Mouse (Mus musculus): ENCODE data around the gene Pak3.
A peak's percentile ranks its signal among the peaks of the same experiment; 100 is the strongest.
"Not testable (repeated sequence)": the region's sequence is repeated elsewhere in the genome, so short reads cannot be mapped to it uniquely, and the experiment has no call there.

Pak3 gene

DNA sequence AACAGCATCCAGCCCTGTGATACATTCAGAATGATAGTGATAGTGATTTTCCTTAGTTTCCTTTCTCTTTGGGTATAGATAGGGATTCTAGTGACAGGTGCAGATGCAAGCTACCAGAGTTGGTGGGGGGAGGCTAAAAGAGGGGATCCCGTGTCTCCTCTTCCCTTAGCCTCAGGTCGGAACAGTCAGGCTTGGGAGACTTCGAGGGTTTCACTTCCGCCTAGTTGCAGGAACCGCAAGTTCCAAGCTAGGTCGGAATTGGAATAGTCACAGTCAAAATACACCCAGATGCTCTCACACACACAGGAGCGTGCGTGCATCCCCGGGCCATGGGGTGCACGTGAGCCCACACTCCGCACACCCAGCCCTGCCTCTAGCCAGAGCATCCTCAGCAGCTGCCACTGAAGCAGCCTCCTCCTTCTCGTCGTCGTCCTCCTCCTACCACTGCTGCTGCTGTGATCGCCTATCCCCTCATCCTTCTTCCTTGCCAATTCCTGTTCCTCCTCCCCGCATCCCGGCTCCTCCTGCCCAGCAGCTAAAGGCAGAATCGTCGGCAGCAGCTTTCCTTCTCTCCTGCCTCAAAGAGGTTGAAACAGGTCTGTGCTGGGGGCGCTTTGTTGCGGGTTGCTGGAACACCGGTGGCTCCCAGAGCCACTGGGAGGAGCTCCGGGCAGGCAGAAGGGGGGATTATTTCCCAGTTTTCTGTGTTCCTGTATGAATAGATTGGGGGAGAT is at the start of gene Pak3:
Gene Pak3, plus strand, starts transcription at position 424 of the 734 bp plus-strand sequence.
- DNase-seq (ENCODE audit: low spot score), result no peak

DNA sequence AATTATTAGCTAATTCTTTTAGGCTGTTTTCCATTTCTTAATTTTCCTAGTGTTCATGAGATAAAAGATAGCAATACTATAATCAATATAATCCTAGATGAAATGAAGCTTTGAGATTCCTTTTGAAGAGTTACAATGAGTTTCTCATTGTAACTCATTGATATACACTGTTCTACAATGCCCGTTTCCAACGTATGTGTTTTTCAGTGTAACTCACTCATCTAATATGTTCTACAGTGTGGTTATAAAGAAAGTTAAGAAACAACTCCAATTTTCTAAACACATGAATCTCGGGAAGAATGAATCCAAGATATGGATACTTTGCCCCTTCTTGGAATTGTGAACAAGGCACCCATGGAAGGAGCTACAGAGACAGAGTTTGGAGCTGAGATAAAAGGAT is 35.5 kb upstream of the Pak3 start:
- peak; percentile 100 for DNase-seq (ENCODE audit: low spot score)

DNA sequence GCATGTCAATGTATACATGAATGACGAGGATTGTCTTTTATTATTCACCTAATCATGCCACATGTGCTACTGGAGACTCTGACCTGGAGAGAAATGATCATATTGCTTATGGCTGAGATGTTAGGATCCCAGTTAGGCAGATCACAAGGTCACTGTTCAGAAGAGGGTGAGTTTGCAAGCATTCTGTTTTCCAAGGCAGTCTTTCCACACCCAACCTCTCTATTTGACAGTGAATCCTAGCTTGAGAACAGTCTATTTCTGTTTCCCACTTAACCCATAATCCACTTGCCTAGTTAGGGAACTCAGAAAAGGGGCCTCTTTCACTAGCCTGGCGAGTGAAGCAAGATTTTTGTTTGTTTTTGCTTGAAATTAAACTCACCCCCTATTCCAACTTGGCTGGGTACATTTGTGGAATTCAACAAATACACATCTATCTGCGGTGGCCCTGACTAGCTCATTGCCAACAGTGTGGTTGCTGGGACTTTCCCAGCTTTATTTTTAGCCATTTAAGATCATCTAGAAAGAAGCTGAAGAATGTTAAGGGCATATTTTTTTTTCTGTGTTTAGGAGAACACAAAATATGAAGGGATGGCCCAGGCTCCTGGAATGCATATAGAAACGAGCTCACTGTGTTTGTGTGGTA is 17.2 kb upstream of the Pak3 start:
- no peak for DNase-seq (ENCODE audit: low spot score)

DNA sequence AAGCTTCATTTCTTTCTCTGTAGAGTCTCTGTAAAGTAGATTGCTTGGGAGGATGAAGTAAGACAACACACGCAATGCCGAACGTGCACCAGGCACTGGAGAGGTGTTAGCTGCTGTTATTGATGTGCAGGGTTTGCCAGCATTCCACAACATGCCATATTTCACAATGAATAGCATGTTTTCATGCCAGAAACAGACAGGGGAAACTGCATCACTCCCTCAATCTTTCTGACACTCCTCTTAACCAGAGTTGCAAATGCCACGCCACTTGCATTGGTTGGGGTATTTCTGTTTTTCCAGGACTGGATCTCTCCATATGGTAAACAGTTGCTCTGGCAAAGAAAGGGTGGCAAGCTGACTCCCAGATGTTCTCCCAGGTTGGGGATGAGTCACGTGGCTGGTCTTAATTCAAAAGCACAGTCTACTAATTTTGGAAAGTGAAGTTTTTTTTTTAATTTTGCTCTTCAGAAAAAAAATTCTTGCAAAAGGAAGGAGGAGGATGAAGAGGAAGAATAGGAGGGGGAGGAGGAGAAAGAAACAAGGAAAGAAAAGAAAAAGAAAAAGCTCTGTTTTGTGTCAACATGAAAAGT is 16.5 kb upstream of the Pak3 start:
- DNase-seq (ENCODE audit: low spot score), result no peak

DNA sequence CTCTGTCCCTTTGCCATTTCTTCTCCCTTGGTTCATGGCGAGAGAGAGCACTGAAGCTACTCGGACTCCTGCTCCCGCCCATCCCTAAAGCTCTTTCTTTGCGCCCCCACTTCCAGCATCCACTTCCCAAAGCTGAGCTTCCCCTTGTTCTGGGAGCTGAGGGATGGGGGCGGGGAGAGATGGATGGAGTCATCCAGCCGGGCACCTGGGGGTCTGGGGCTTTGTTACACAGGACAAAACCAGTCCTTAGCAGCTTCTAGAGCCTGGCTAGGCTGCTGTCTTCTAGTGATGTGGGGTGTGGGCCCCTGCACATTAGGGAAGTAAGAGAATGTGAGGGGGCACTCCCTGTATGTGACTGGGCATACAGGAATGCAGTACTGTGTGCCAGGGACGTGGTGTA is 526 bp downstream of the Pak3 start:
- DNase-seq (ENCODE audit: low spot score), result no peak

DNA sequence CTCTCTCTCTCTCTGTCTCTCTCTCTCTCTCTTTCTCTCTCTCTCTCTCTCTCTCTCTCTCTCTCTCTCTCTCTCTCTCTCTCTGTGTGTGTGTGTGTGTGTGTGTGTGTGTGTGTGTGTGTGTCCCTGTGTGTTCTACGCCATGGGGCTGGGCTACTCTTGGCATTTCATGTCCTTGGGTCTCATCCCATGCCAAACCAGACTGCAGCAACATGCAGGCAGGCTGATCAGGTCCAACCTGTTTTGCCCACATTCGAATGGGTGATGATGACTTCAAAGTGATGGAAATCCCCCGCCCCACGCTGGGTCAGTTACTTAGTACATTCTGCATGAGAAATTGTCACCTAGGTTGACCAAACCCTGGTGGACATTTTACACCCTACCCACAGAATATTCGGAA is 1.1 kb downstream of the Pak3 start:
- DNase-seq (ENCODE audit: low spot score), result not testable (repeated sequence)

DNA sequence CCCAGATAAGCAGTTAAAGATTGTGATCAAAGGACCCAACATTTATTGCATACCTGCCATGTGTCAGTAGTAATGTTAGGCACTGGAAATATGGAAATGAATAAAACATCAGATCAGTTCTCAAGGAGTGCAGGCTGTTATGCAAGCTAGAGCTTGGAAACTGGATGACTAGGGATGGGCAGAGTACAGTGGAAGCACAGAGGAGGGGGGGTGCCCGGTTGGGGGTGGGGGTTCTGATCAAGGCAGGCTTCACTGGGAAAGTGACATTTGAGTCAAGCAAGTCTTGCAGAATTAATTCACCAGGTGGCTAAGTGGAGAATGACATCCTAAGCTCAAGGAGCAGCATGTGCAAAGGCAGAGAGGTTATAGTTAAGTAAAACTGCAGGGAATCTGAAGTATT is 1.8 kb downstream of the Pak3 start:
- no peak for DNase-seq (ENCODE audit: low spot score)

DNA sequence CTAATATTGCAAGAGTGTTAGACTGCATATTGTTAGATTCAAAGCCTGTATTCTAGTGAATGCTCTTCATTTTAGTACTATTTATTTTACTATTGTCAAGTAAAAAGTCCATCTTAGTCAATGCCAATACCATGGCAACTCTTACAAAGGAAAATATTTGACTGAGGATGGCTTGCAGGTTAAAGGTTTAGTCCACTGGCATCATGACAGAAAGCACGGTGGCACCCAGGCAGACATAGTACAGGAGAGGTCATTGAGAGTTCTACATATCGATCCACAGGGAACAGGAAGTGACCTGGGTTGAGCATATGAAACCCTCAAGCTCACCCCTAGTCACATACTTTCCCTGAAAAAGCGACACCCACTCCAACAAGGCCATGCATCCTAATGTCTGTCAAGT is 13.9 kb downstream of the Pak3 start:
- no peak for DNase-seq (ENCODE audit: low spot score)

DNA sequence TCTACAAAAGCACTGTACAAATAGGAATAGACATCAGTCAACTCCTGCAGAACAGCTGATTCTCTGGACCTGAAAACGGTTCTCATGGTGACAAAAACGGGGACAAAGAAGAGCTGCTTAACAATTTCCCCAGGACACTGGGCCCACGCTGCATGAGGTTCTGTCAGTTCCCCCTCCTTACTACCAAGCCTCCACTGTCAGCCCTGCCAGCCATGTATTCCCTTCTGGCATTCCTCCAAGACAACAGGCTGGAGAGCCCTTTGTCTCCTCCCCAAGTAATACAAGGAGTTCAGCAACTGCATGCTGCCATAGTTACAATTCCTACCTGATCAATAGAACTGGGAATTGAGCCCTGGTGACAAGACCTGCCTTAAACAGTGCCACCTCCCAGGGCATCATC is 15.2 kb downstream of the Pak3 start:
- no peak for DNase-seq (ENCODE audit: low spot score)

DNA sequence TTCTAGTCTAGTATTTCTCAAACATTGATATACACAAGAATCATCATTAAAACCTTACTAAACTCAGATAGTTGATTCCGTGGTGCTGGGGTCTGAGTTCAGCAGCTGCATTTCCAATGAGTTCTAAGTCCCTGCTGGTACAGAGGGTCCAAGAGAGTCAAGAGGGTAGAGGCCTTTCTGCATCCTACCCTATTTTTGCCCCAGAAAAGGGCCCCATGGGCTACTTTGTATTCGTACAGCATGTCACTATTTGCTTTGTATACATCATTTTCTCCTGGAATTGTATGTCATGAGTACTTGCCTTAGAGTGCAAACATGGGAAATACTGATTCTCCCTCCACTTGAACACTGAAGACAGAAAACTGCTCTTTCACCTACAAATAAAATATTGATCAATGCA is 24.4 kb downstream of the Pak3 start:
- DNase-seq (ENCODE audit: low spot score), result no peak

DNA sequence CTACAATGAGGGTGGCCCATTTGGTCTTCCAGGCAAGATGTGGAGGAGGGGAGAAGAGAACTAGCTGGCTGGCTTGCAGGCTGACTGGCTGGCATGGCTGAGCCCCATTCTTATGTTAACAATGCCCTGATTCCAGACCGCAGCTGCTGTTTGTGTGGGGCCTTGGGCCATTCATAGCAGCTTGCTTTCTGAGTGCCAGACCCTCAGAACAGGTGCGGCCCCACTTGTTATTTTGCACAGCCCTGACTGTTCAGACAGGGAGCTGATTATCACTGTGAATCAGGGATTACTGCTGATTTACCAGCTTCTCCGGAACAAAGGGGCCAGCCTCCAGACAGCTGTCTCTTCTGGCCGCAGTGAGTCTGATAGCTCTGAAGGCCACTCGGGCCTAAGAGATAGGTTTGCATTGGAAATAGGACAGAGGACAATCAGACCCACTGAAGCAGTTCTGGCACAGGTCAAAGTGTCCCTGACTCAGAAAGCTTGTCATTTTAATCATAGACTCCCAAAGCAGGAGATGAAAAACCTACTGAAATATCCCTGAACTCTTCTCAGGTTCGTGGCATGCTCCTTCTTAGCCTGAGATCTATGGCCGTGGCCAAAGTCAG is 24.9 kb downstream of the Pak3 start:
- no peak for DNase-seq (ENCODE audit: low spot score)

DNA sequence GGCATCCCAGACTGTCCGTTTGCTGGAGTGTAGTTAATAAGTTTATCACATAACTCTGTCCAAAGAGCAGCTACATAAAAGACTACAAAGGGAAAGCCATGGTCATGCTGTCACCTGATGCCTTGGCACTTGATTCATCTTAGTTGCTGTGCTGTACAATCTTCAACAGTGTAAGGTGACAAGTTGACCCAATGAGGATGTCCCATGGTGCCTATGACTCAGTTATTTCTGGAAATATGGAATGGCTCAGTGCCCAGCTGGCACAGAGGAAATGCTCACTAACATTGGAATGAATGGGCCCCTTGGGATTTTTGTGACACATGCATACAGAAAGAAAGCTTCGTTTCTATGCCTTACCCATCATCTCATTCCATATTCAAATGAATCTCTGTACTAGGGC is 55.3 kb downstream of the Pak3 start:
- no peak for DNase-seq (ENCODE audit: low spot score)

DNA sequence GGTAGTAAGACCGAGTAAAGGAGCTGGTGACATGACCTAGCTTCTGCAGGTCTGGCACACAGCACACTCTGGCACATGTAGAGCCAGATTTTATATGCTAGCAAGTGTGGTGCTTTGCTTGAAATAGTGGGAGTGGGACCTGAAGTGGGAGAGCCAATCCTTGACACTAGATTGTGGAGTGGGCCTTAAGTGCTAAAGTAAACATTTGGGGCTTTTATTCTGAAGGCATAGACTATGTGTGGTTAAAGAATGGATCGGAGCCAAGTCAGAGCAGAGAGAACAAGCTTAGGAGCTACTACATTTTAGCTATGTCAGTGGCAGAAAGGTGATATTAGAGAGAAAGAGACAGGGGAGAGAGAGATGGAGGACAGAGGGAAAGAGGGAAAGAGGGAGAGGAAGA is 61.5 kb downstream of the Pak3 start:
- no peak for DNase-seq (ENCODE audit: low spot score)

DNA sequence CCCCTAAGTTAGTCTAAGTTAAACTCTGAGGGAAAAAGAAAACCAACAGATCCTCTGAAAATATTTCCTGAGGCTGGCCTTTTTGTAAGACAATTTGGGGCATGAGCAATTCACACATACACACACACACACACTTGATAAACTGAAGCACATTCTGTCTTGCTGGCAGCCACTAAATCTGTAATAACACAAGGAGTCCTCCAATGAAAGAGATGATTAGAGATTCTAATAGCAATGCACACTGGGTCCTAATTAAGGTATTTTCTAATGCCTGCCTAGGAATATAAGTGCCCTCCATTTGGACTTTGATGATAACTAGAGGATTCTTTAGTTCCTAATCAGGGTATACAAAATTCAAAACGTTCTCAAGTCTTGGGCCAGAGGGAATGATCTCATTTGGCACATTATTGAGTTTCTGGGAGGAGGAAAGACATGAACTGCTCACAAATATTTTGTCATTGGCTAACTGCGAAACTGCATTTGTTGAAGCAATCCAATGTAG is 62.1 kb downstream of the Pak3 start:
- DNase-seq (ENCODE audit: low spot score), result no peak

DNA sequence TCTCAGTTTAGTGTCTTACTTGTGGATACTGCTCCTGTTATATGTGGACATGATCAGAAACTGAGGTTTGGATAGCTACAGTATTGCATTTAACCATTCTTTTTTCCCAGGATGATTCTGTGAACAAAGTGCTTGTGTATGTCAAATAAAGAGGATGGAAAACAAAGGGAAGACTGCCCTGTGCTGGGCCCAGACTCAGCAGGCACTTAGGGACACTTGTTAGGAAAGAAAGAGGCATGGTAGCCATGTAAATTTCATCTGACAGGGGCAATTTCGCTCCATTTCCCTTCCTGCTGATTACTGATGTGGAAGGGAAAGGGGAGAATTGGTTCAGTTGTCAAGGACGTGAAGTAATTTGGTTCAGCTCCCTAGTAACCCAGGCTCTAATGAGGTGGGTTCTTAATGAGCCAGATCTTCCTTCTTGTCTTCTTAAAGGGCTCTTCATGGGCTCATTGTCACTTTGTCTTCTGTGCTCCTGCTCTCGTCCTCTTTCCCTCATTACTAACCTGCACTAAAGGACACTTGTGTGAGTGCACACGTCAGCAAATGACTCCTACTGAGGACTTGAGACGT is 88.6 kb downstream of the Pak3 start:
- no peak for DNase-seq (ENCODE audit: low spot score)

DNA sequence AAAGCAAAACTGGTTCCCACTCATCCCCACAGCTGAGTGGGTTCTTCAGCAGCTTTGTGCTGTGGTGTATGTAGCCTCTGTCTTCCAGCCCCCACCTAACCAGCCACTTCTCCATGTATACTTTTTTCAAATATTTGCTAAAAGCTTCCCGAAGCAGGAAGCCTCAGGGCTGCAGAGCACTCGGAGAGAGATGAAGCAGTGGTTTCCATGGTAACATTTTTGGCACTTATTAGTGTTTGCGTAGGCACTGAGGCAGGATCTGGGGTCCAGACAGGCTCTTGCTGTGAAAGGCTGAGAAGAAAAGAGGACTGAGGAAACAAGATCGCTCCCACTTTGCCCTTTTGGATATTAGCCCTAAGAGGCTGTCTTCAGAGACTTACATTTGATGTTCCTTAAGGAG is 100.3 kb downstream of the Pak3 start:
- no peak for DNase-seq (ENCODE audit: low spot score)

DNA sequence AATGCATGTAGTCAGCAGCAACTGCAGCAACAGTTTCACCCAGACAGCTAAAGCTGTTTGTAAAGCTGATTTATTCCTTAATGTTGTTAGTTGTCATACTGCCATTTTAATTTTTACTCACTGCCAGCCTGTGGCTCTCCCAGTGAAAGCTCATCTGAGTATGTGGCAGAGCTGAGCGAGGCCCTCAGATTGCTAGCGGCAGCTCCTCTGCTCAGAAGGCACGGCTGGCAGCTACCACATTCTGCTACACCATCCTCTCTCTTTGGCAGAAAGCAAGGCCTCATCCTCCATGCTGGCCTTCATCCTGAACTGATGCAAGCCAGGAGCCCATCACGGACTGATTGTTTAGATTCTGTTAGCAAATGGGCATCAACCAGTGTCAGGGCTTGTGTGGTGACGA is 109.4 kb downstream of the Pak3 start:
- DNase-seq (ENCODE audit: low spot score), result no peak

DNA sequence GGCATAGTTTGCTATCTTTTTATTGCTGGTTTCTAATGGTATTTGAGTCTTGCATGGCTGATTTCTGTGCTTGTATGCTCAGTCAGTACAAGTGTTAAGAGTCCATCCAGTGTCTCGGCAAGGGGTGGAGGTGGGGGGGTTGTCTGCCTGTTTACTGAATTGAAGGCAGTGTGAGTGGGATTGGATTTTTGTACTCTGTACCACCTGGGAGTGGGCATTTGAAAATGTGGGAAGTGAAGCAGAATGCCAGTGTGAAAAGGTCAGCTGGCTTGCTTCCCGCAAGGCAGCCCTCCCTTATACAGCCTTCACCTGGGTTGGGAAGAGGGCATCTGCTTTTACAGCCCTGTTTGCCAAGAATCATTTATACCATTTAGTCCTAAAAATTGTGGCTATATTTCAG is 125.5 kb downstream of the Pak3 start:
- no peak for DNase-seq (ENCODE audit: low spot score)

DNA sequence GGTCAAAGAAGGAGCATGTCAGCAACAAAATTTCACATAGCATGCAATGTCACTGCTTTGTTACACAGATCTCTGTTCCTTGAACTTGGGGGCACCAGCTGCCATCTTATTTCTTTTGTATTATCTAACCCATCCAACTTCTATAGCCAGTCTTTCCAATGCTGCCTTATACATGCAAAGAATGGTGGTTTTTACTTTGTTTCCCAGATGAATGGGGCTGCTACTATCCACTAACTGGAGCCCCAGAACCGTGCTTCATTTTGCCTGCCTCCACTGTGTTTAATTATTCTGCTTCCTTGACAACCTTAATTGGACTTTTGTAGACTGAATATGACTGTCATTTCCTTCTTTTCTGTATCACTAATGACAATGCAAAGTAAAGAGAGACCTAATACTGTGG is 126.4 kb downstream of the Pak3 start:
- DNase-seq (ENCODE audit: low spot score), result no peak

DNA sequence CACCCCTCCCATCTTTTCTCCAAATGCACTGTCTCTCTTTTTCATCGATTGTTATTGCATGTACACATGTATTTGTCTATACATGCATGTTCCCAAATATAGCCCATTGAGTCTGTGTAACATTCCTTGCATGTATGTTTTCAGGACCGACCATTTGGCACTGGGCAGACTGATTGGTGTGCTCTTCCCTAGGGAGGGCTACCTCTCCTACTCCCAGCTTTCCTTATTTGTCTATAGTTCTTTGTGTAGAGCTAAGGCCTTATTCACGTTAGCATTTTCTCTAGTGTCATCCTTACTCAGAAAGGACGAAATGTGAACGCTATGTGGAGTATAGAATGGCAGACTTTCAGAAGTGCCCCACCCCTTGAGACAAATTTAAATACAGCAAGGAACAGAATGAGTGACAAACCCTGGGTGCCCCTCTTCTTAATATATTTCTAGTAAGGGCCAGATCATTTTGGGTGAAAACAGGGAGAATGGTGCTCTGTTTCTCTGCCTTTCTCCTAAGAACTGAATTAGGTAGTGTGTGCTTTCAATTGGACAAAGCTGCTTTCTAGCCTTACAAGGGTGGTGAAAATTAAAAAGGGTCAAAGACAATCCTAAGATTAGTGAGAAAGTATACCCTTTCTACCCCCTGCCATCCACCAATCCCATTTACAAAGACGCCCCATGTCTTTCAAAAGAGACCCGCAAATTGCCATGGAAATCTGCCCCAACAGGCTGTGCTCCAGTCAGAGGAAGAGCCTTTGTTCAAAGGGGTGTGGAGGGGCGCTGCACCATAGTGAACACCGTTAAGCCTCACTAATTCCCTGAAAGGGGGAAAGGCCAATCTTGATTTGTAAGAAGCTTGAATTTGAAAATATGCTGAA is 136.2 kb downstream of the Pak3 start:
- DNase-seq (ENCODE audit: low spot score), result no peak

DNA sequence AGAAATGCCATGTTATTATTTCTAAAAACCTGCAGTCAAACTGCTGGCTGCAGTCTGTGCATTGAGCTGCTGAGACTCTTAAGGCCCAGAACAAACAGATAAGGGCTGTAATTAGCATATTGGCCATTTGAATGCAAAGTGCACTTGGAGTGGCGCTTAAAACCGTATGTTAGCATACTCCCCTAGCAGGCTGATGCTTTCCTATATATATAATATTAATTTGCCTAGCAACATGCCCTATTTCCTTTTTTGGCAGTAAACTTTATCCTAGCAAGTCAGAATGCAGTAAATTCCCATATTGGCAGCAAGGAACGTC is 136.7 kb downstream of the Pak3 start:
- DNase-seq (ENCODE audit: low spot score), result no peak

All from urinary bladder, postnatal 25 days (tissue).